27 mouse cellular contexts compared by ENCODE assay signal in genomic region chr3:106265854-106266253, GRCm38 (mm10). TPM values are rescaled to one million over a fixed set of nuclear protein-coding genes. Genes with fewer than 3 reads are reported as not detected.
"Had no signal": no experiment of that assay in that cellular context is flagged by ENCODE, and none has a peak within 500 bp of the region (broad histone marks: within the 10 kb centered on the region; RNA-seq: fewer than 3 reads in every experiment).

No protein-coding gene starts in this region.

- H3K4me2 ChIP-seq: hindbrain, embryonic 13.5 days; hindbrain, embryonic 15.5 days; intestine, embryonic 15.5 days; limb, embryonic 12.5 days; liver, embryonic 13.5 days had no signal

- H3K27me3 ChIP-seq: hindbrain, embryonic 13.5 days; hindbrain, embryonic 15.5 days; intestine, embryonic 15.5 days; limb, embryonic 12.5 days; liver, embryonic 13.5 days had no signal

- H3K9me3 ChIP-seq: hindbrain, embryonic 10.5 days; hindbrain, embryonic 15.5 days; intestine, embryonic 15.5 days had no signal

- DNase-seq: gastrocnemius, adult 2 months; gastrocnemius, postnatal 10 days; gastrocnemius, postnatal 25 days; heart, adult 18-20 months; heart, postnatal 10 days; heart, postnatal 4 days; kidney, adult 18-20 months; kidney, adult 8-10 months; kidney, postnatal 10 days; kidney, postnatal 25 days; kidney, postnatal 4 days; liver; liver, embryonic 13.5 days had no signal

- H3K4me1 ChIP-seq: heart, embryonic 10.5 days; hindbrain, embryonic 10.5 days; hindbrain, embryonic 13.5 days; hindbrain, embryonic 15.5 days; intestine, embryonic 15.5 days; limb, embryonic 12.5 days; liver, embryonic 13.5 days had no signal

- H3K36me3 ChIP-seq: heart, embryonic 10.5 days; hindbrain, embryonic 10.5 days; hindbrain, embryonic 13.5 days; hindbrain, embryonic 15.5 days; intestine, embryonic 15.5 days; limb, embryonic 12.5 days; liver, embryonic 13.5 days had no signal

- H3K27ac ChIP-seq: gastrocnemius, adult 2 months; heart, embryonic 10.5 days; hindbrain, embryonic 10.5 days; hindbrain, embryonic 13.5 days; hindbrain, embryonic 15.5 days; intestine, embryonic 15.5 days; layer of hippocampus, adult 2 months; left cerebral cortex, adult 2 months; limb, embryonic 12.5 days; liver, embryonic 13.5 days had no signal

- H3K4me3 ChIP-seq: gastrocnemius, adult 2 months; heart, embryonic 10.5 days; hindbrain, embryonic 10.5 days; hindbrain, embryonic 13.5 days; hindbrain, embryonic 15.5 days; intestine, embryonic 15.5 days; layer of hippocampus, adult 2 months; left cerebral cortex, adult 2 months; limb, embryonic 12.5 days; liver, embryonic 13.5 days had no signal

- ATAC-seq: inflammation-experienced regulatory T-cells, adult 6 months; intestine, embryonic 15.5 days; intestine, postnatal 0 days had no signal

- H3K9ac ChIP-seq: hindbrain, embryonic 13.5 days; hindbrain, embryonic 15.5 days; intestine, embryonic 15.5 days; limb, embryonic 12.5 days; liver, embryonic 13.5 days had no signal

RNA-seq across cellular contexts. Expression of gene Chil4, which starts 46.5 kb away (rescaled TPM):
- polyA plus RNA-seq: frontal cortex, adult 2 months; heart, embryonic 10.5 days; heart, embryonic 14.5 days; hindbrain, embryonic 10.5 days; hindbrain, embryonic 13.5 days; inflammation-experienced regulatory T-cells, adult 6 months; intestine, embryonic 15.5 days; intestine, postnatal 0 days; kidney, embryonic 14.5 days; limb, embryonic 12.5 days; limb, embryonic 14.5 days; liver, embryonic 13.5 days had no signal
